Mouse (Mus musculus) gastrocnemius, postnatal 14 days (tissue): ENCODE measurements at regions not wholly inside any gene's neighbourhood (a gene's known extent, or its start where the extent isn't known, plus 50 kb on each side); places are given as distances from the start of the nearest gene placed in this dataset.
"Not testable (repeated sequence)": the region's sequence is repeated elsewhere in the genome, so short reads cannot be mapped to it uniquely, and the experiment has no call there.

Experiments
- DNase-seq: peaks from one replicate; pipeline ENCODE4 v3.0.0; 2021; ENCODE audit warnings: mixed read lengths
- intact Hi-C: fragments of 180-260 bp; cut with DNase I; formaldehyde crosslinking; loops from one replicate; pipeline ENCODE4 v1.15.1; 2025; ENCODE audit warnings: low total_unique reads

GRCm38 (mm10) chr17:27291673-27292072, 87.4 kb upstream of the Lemd2 start:
- intact Hi-C loops, result no loop called here
- DNase-seq, result peak; percentile 26

GRCm38 (mm10) chr17:27291176-27291575, 86.9 kb upstream of the Lemd2 start:
- intact Hi-C loops, result no loop called here
- DNase-seq, result peak; percentile 7

DNA sequence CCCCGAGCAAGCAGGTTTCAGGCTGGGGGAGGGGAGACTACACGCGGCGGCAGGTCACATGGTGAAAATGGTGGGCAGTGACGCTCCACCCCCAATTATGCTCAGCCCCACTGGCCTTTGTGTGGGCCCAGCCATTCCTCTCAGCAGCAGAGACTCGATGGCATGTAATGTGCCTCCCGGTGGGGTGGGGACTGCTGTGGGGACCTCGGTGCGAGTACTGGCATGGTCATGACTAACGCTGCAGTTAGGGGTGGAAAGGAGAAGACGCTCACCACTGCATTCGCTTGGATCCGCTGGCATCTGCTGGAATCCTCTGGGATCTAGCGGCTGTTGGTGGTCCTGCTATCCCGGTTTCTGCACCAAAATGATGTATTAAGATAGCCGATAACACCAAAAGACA, 86.0 kb upstream of the Lemd2 start:
- DNase-seq, result peak; percentile 3
- intact Hi-C loops, result no loop called here

- intact Hi-C loops, result not testable (repeated sequence)
- peak; percentile 2 for DNase-seq
Observed at GRCm38 (mm10) chr17:27289804-27290203, 85.5 kb upstream of the Lemd2 start.

DNA sequence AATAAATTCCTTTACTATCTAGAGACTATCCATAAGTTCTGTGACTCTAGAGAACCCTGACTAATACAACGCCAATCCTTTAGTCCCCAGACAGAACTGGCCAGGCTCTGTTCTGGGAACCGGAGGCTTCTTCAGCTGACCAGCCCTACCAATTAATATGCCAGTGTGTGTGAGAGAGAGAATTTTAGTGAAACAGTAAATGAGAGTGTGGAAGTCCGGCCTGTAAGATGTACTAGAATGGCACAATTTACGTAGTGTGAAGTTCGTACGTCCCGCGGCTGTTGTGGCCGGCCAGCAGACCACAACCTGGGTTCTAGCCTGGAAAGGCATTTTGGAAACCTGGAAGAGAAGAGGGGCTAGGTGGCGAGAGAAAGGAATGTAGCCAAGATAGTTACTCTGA, 83.7 kb upstream of the Lemd2 start:
- intact Hi-C loops, result not testable (repeated sequence)

DNA sequence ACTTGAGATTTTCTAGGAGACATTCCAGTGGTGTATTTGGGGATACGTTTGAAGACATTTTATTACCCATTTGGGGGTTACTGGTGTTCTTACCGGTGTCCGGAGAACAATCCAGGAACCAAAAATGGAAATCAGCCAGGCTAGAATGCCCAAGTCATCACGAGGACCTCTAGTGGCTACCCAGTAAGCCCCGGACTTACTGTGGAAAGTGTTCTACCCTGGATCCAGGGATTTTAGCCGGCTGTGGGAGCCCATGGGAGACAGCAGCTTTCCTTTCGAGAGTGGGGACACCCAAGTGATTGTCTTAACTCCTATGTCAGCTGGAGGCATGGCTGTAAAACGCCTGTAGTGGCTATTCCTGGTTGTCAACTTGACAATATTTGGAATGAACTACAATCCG, 77.0 kb upstream of the Lemd2 start:
- intact Hi-C loops, result no loop called here
- peak; percentile 5 for DNase-seq

More for the DNA sequence above, 83.7 kb upstream of the Lemd2 start:
- peak; percentile 1 for DNase-seq

- peak; percentile 2 for DNase-seq
- intact Hi-C loops, result not testable (repeated sequence)
Observed at GRCm38 (mm10) chr17:27279491-27280288, 75.4 kb upstream of the Lemd2 start.

- DNase-seq, result peak; percentile 1
Observed at GRCm38 (mm10) chr17:27277786-27278185, 73.5 kb upstream of the Lemd2 start.

GRCm38 (mm10) chr17:27271756-27272155, 67.5 kb upstream of the Lemd2 start:
- peak; percentile 1 for DNase-seq

More at GRCm38 (mm10) chr17:27277786-27278185, 73.5 kb upstream of the Lemd2 start:
- intact Hi-C loops, result not testable (repeated sequence)

DNA sequence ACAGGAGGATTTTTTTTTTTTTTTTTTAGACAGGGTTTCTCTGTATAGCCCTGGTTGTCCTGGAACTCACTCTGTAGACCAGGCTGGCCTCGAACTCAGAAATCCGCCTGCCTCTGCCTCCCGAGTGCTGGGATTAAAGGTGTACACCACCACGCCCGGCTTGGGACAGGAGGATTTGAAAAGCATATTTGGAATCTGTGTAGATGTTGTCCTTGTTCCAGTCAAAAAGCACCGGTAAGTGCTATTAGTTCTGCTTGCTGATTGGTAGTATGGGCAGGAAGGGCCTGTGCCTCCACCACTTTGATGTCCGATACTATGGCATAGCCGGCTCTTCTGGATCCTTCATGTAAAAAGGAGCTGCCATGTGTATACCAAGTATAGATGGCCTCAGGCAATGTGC, 66.5 kb upstream of the Lemd2 start:
- DNase-seq, result peak; percentile 1
- intact Hi-C loops, result not testable (repeated sequence)

More at GRCm38 (mm10) chr17:27271756-27272155, 67.5 kb upstream of the Lemd2 start:
- intact Hi-C loops, result not testable (repeated sequence)

- DNase-seq, result peak; percentile 2
Observed at GRCm38 (mm10) chr17:27264607-27265006, 60.3 kb upstream of the Lemd2 start.

DNA sequence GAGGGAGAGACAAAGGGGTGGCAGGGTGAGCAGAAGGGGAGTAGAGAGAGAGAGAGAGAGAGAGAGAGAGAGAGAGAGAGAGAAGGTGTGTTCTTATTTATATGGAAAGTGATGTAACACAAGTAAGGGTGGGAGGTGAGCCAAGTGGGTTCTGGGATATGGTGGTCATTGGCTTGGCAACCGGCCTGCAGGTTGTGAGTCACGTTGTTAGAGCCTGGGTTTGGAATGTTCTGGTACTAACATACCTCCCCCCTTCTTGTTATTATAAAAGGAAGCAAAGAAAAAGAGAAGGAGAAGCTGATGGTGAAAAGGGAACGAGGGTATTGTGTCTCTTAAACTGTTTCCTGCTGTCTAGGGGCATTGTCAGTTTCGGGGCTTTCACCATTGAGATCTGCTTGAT, 58.3 kb upstream of the Lemd2 start:
- DNase-seq, result peak; percentile 2
- intact Hi-C loops, result no loop called here

More at GRCm38 (mm10) chr17:27264607-27265006, 60.3 kb upstream of the Lemd2 start:
- intact Hi-C loops, result not testable (repeated sequence)

DNA sequence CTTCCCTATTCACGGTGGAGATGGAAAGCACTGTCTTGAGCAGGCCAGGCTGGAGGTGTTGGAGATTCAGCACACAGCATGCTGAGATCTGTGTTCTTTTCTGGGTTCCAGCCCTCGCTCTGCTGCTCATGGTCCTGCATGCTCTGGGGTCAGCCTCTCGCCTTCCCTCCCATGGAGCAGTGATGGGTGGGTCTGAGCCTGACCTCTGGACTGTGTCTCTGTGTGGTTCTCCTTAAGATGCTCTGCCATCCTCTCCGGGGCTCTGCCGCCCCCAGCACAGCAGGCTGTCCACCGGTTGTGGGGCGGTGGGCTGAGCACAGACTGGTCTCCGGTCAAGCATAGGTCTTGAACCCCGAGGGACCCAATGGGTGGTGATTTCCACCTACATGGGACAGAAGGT, 57.7 kb upstream of the Lemd2 start:
- intact Hi-C loops, result no loop called here
- DNase-seq, result peak; percentile 5

GRCm38 (mm10) chr17:27261251-27261650, 57.0 kb upstream of the Lemd2 start:
- DNase-seq, result no peak
- intact Hi-C loops, result no loop called here

DNA sequence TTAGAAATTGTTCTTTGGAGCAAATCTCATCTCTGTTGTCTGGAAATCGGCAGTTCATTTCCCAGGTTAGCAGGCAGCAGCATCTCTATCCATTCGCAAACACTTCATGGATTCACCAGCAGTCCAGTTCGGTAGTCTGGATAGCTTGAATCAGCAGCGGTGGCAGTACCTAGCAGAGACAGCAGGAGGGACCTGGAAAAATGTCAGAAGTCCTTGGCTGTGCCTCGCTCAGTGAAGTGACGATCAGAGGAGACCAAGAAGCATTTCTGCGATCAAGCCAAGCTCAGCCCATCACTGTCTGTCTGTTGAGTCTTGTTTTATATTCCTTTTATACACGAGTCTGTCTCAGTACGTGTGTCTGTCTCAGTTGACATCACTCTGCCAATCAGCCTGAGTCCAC, 55.8 kb upstream of the Lemd2 start:
- intact Hi-C loops, result no loop called here
- DNase-seq, result no peak

- DNase-seq, result peak; percentile 54
- intact Hi-C loops, result loop anchor here (5.0 kb wide), 1 partner anchor 265 kb away; the partner anchor contains the start of gene Grm4
Observed at GRCm38 (mm10) chr17:27257345-27257744, 53.1 kb upstream of the Lemd2 start.

DNA sequence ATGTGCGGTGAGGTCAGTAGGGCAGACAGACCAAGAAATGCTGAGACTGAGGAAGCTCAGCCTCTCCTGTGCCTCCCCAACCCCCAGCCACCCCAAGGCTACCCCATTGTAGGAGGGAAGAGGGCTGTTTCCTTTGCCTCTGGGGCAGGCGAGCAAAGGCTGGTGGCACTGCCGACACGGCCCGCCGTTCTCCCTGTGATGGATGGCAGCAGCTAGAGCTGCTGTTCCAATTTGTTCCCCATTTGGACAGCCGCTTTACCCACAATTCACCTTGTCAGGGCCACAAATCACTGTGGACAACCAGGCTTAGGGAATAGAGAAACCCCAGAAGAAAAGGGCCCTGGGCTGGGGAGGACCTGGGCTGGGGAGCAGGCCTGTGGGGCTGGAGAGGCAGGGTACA, 51.5 kb upstream of the Lemd2 start:
- no peak for DNase-seq
- intact Hi-C loops, result loop anchor here (5.0 kb wide), 1 partner anchor 266 kb away; the partner anchor contains the start of gene Grm4
